Mouse (Mus musculus) heart, embryonic 12.5 days (tissue): ENCODE results near the gene Gna15. TPM values are rescaled to one million over a fixed set of nuclear protein-coding genes. Genes with fewer than 3 reads are reported as not detected.

ENCODE experiments used
- ATAC-seq: fragments of 200-750 bp; cut with Nextera tagmentation; 2 replicates; pipeline ENCODE4 v1.8.0; 2017; ENCODE audit warnings: moderate TSS enrichment, moderate library complexity; ENCODE audit not compliant: insufficient number of reproducible peaks, low FRiP score
- H3K27ac ChIP-seq: fragments of 300-500 bp; sonication (generic); 2 replicates; pipeline ENCODE4 v1.5.1; 2016; ENCODE audit warnings: mild to moderate bottlenecking, moderate library complexity; ENCODE audit not compliant: poor library complexity, severe bottlenecking
- H3K27me3 ChIP-seq: fragments of 300-500 bp; sonication (generic); replicated peaks from 2 replicates; pipeline ENCODE4 v1.6.1; 2016; ENCODE audit warnings: mild to moderate bottlenecking, moderate library complexity
- H3K36me3 ChIP-seq: fragments of 300-500 bp; sonication (generic); 2 replicates; pipeline ENCODE4 v1.6.1; 2016; ENCODE audit warnings: mild to moderate bottlenecking, moderate library complexity
- H3K4me1 ChIP-seq: fragments of 300-500 bp; sonication (generic); replicated peaks from 2 replicates; pipeline ENCODE4 v1.6.1; 2016; ENCODE audit warnings: mild to moderate bottlenecking
- H3K4me2 ChIP-seq: fragments of 300-500 bp; sonication (generic); 2 replicates; pipeline ENCODE4 v1.6.1; 2016; ENCODE audit warnings: mild to moderate bottlenecking, moderate library complexity
- H3K4me3 ChIP-seq: fragments of 300-500 bp; sonication (generic); 2 replicates; pipeline ENCODE4 v1.5.1; 2016; ENCODE audit warnings: mild to moderate bottlenecking
- H3K9ac ChIP-seq: fragments of 300-500 bp; sonication (generic); 2 replicates; pipeline ENCODE4 v1.6.1; 2016; ENCODE audit warnings: mild to moderate bottlenecking, moderate library complexity
- H3K9me3 ChIP-seq: fragments of 300-500 bp; sonication (generic); replicated peaks from 2 replicates; pipeline ENCODE4 v1.6.1; 2016; ENCODE audit warnings: mild to moderate bottlenecking, moderate library complexity
- WGBS: fragments of 180-500 bp; shearing (Covaris S2); methylation state at CpG from one replicate; pipeline ENCODE4 v1.1.7; 2016; 5-methylcytosine and 5-hydroxymethylcytosine counted together
- polyA plus RNA-seq: library from polyadenylated mRNA; unstranded; fragments of >200 nt; fragmentation: Nextera tagmentation; extraction: Ambion mirVana; gene quantifications from 2 replicates; pipeline ENCODE4 v1.2.1, GENCODE M21; 2016

Gene Gna15
- polyA plus RNA-seq, 1 experiment from 2014 or later = 1.9 TPM

- H3K36me3 ChIP-seq = peaks cover 54% of the 10 kb centered on the region
- peaks cover 19% of the 10 kb centered on the region for H3K4me1 ChIP-seq
- 83% methylated on average over 8 of the region's 8 CpGs for WGBS
- H3K27ac ChIP-seq = no peak overlapping the region
- no peaks in the 10 kb centered on the region for H3K27me3 ChIP-seq
- H3K4me3 ChIP-seq = no peak overlapping the region
- no peak overlapping the region for H3K4me2 ChIP-seq
- ATAC-seq = no peak
- no peak overlapping the region for H3K9ac ChIP-seq
- no peaks in the 10 kb centered on the region for H3K9me3 ChIP-seq
Measured at GRCm38 (mm10) chr10:81493601-81494220, 30.3 kb downstream of the Gna15 start.

- Histone ChIP-seq H3K4me1 (peaks cover 28% of the 10 kb centered on the region), H3K4me2 (no peak overlapping the region), H3K27ac (no peak overlapping the region), H3K9ac (no peak overlapping the region), H3K9me3 (no peaks in the 10 kb centered on the region), H3K4me3 (no peak overlapping the region), H3K27me3 (no peaks in the 10 kb centered on the region), H3K36me3 (peaks cover 63% of the 10 kb centered on the region)
- 91% methylated on average over 11 of the region's 11 CpGs for WGBS
- no peak for ATAC-seq
Measured at GRCm38 (mm10) chr10:81492606-81493240, 31.3 kb downstream of the Gna15 start.

- Histone ChIP-seq H3K9ac (no peak overlapping the region), H3K4me3 (no peak overlapping the region), H3K27ac (no peak overlapping the region), H3K4me2 (no peak overlapping the region), H3K4me1 (peaks cover 33% of the 10 kb centered on the region), H3K36me3 (peaks cover 80% of the 10 kb centered on the region), H3K27me3 (no peaks in the 10 kb centered on the region), H3K9me3 (no peaks in the 10 kb centered on the region)
- 92% methylated on average over 9 of the region's 9 CpGs for whole genome bisulfite sequencing
- ATAC-seq = no peak
Measured at GRCm38 (mm10) chr10:81491018-81491417, 33.0 kb downstream of the Gna15 start.

GRCm38 (mm10) chr10:81489941-81490340 is 34.1 kb downstream of the Gna15 start:
- WGBS = 80% methylated on average over 14 of the region's 14 CpGs
- ATAC-seq = no peak
- no peak overlapping the region for H3K4me3 ChIP-seq

GRCm38 (mm10) chr10:81488081-81488480 is 35.9 kb downstream of the Gna15 start:
- H3K27me3 ChIP-seq = no peaks in the 10 kb centered on the region
- ATAC-seq = no peak
- no peak overlapping the region for H3K4me2 ChIP-seq
- 0 out of 2 replicates have a peak overlapping the region, but pooled peaks have one; percentile 3 for H3K9ac ChIP-seq
- H3K36me3 ChIP-seq = peaks cover 71% of the 10 kb centered on the region
- H3K9me3 ChIP-seq = no peaks in the 10 kb centered on the region
- H3K4me1 ChIP-seq = peaks cover 14% of the 10 kb centered on the region
- WGBS = 68% methylated on average over 11 of the region's 11 CpGs
- no peak overlapping the region for H3K27ac ChIP-seq
- no peak overlapping the region for H3K4me3 ChIP-seq

More at GRCm38 (mm10) chr10:81489941-81490340, 34.1 kb downstream of the Gna15 start:
- H3K4me2 ChIP-seq = no peak overlapping the region
- no peaks in the 10 kb centered on the region for H3K27me3 ChIP-seq
- H3K27ac ChIP-seq = no peak overlapping the region
- H3K4me1 ChIP-seq = peaks cover 25% of the 10 kb centered on the region
- H3K36me3 ChIP-seq = peaks cover 81% of the 10 kb centered on the region
- no peaks in the 10 kb centered on the region for H3K9me3 ChIP-seq
- no peak overlapping the region for H3K9ac ChIP-seq

- H3K4me1 ChIP-seq = peaks cover 22% of the 10 kb centered on the region
- peaks cover 15% of the 10 kb centered on the region for H3K27me3 ChIP-seq
- no peak overlapping the region for H3K4me2 ChIP-seq
- H3K9me3 ChIP-seq = no peaks in the 10 kb centered on the region
- no peak overlapping the region for H3K9ac ChIP-seq
- peaks cover 55% of the 10 kb centered on the region for H3K36me3 ChIP-seq
- no peak overlapping the region for H3K4me3 ChIP-seq
- 93% methylated on average over 10 of the region's 10 CpGs for WGBS
- no peak overlapping the region for H3K27ac ChIP-seq
- no peak for ATAC-seq
Measured at GRCm38 (mm10) chr10:81486496-81486895, 37.5 kb downstream of the Gna15 start.

GRCm38 (mm10) chr10:81485479-81486018 is 38.5 kb downstream of the Gna15 start:
- Histone ChIP-seq H3K4me1 (peaks cover 22% of the 10 kb centered on the region), H3K36me3 (peaks cover 46% of the 10 kb centered on the region), H3K27ac (no peak overlapping the region), H3K4me3 (no peak overlapping the region), H3K9me3 (no peaks in the 10 kb centered on the region), H3K4me2 (no peak overlapping the region), H3K27me3 (peaks cover 24% of the 10 kb centered on the region), H3K9ac (no peak overlapping the region)
- no peak for ATAC-seq
- WGBS = 62% methylated on average over 7 of the region's 7 CpGs

- Histone ChIP-seq H3K4me3 (no peak overlapping the region), H3K27ac (no peak overlapping the region), H3K4me2 (no peak overlapping the region), H3K9ac (no peak overlapping the region), H3K9me3 (no peaks in the 10 kb centered on the region), H3K27me3 (peaks cover 29% of the 10 kb centered on the region), H3K4me1 (peaks cover 22% of the 10 kb centered on the region), H3K36me3 (peaks cover 41% of the 10 kb centered on the region)
- no peak for ATAC-seq
- WGBS = 26% methylated on average over 2 of the region's 2 CpGs
Measured at GRCm38 (mm10) chr10:81485060-81485449, 39.0 kb downstream of the Gna15 start.

GRCm38 (mm10) chr10:81484441-81485059 is 39.5 kb downstream of the Gna15 start:
- no peak for ATAC-seq
- Histone ChIP-seq H3K9ac (no peak overlapping the region), H3K4me1 (peaks cover 22% of the 10 kb centered on the region), H3K9me3 (no peaks in the 10 kb centered on the region), H3K4me3 (no peak overlapping the region), H3K36me3 (peaks cover 36% of the 10 kb centered on the region), H3K4me2 (no peak overlapping the region), H3K27ac (no peak overlapping the region), H3K27me3 (peaks cover 34% of the 10 kb centered on the region)
- 68% methylated on average over 6 of the region's 6 CpGs for WGBS

GRCm38 (mm10) chr10:81483983-81484382 is 40.0 kb downstream of the Gna15 start:
- peaks cover 30% of the 10 kb centered on the region for H3K36me3 ChIP-seq
- no peaks in the 10 kb centered on the region for H3K9me3 ChIP-seq
- no peak overlapping the region for H3K4me2 ChIP-seq
- H3K27me3 ChIP-seq = peaks cover 35% of the 10 kb centered on the region
- no peak overlapping the region for H3K9ac ChIP-seq
- no peak overlapping the region for H3K4me3 ChIP-seq
- no peak overlapping the region for H3K27ac ChIP-seq
- WGBS = 18% methylated on average over 9 of the region's 9 CpGs
- H3K4me1 ChIP-seq = peaks cover 22% of the 10 kb centered on the region
- no peak for ATAC-seq

GRCm38 (mm10) chr10:81482533-81482889 is 41.5 kb downstream of the Gna15 start, which contains the start of gene Celf5:
TSS of gene Celf5 (minus strand) at chr10:81482709.
- Histone ChIP-seq H3K9me3 (no peaks in the 10 kb centered on the region), H3K9ac (peak within 1 kb of the TSS; percentile 67), H3K27me3 (peaks cover 49% of the 10 kb centered on the region), H3K4me1 (peaks cover 11% of the 10 kb centered on the region), H3K4me3 (peak within 1 kb of the TSS; percentile 51), H3K4me2 (peak within 1 kb of the TSS; percentile 90), H3K36me3 (peaks cover 15% of the 10 kb centered on the region), H3K27ac (no peak within 1 kb of the TSS)
- peak; percentile 43; the same call in 1 of the 2 replicates for ATAC-seq
- 0% methylated on average over 36 of the region's 36 CpGs for WGBS
